Mouse (Mus musculus) small intestine, adult 2 months (tissue): ENCODE measurements around the gene Mmp21. TPM values are rescaled to one million over a fixed set of nuclear protein-coding genes. Genes with fewer than 3 reads are reported as not detected.

Experiments
- H3K27ac ChIP-seq: fragments of 200-500 bp; 2 replicates; pipeline ENCODE4 v1.5.1; 2012; ENCODE audit warnings: low read depth, low read length, control low read depth, inconsistent platforms; ENCODE audit not compliant: insufficient read depth
- H3K27me3 ChIP-seq: fragments of 200-500 bp; 2 replicates; pipeline ENCODE4 v1.6.1; 2012; ENCODE audit warnings: mild to moderate bottlenecking, moderate library complexity, low read length, inconsistent platforms; ENCODE audit not compliant: control insufficient read depth, insufficient read depth
- H3K36me3 ChIP-seq: fragments of 200-500 bp; 2 replicates; pipeline ENCODE4 v1.6.1; 2012; ENCODE audit warnings: mild to moderate bottlenecking, low read length, control low read depth, inconsistent platforms; ENCODE audit not compliant: control insufficient read depth, insufficient read depth
- H3K4me1 ChIP-seq: fragments of 200-500 bp; 2 replicates; pipeline ENCODE4 v1.6.1; 2012; ENCODE audit warnings: low read length, inconsistent platforms, mixed read lengths; ENCODE audit not compliant: control insufficient read depth, insufficient read depth, insufficient read length
- H3K4me3 ChIP-seq: fragments of 200-500 bp; 2 replicates; pipeline ENCODE4 v1.5.1; 2012; ENCODE audit warnings: low read depth, mild to moderate bottlenecking, control low read depth, inconsistent platforms, low read length, moderate library complexity
- CTCF ChIP-seq: fragments of 200-500 bp; IDR thresholded peaks from 2 replicates; pipeline ENCODE4 v1.5.1; 2012; ENCODE audit warnings: low read depth, mild to moderate bottlenecking, control low read depth, inconsistent platforms, low read length, moderate library complexity, mixed read lengths; ENCODE audit not compliant: insufficient replicate concordance, insufficient read length; ENCODE audit errors: extremely low read depth
- POLR2A ChIP-seq: fragments of 200-500 bp; IDR thresholded peaks from 2 replicates; pipeline ENCODE4 v1.6.1; 2012; ENCODE audit warnings: low read depth, mild to moderate bottlenecking, control low read depth, inconsistent platforms, low read length, moderate library complexity
- WGBS: fragments of 180-500 bp; shearing (Covaris S2); methylation state at CpG from one replicate; pipeline ENCODE4 v1.1.7; 2018; 5-methylcytosine and 5-hydroxymethylcytosine counted together
- polyA plus RNA-seq: library from polyadenylated mRNA; depleted of rRNA; stranded (reverse); fragments of >200 nt; gene quantifications from 2 replicates; pipeline ENCODE4 v1.2.3, GENCODE M21; 2012; rRNA removed

Mmp21 gene
- polyA plus RNA-seq, result not detected in 2 replicates

GRCm38 (mm10) chr7:133679961-133680360 lies at the start of gene Mmp21:
Gene Mmp21 (minus strand): TSS chr7:133680061.
- H3K4me1 ChIP-seq, result no peaks in the 10 kb centered on the region
- TF ChIP-seq CTCF (no peak), POLR2A (no peak)
- no peaks in the 10 kb centered on the region for H3K27me3 ChIP-seq
- no peak within 1 kb of the TSS for H3K4me3 ChIP-seq
- H3K36me3 ChIP-seq, result no peaks in the 10 kb centered on the region
- H3K27ac ChIP-seq, result no peak within 1 kb of the TSS
- WGBS, result 92% methylated on average over 3 of the region's 3 CpGs

DNA sequence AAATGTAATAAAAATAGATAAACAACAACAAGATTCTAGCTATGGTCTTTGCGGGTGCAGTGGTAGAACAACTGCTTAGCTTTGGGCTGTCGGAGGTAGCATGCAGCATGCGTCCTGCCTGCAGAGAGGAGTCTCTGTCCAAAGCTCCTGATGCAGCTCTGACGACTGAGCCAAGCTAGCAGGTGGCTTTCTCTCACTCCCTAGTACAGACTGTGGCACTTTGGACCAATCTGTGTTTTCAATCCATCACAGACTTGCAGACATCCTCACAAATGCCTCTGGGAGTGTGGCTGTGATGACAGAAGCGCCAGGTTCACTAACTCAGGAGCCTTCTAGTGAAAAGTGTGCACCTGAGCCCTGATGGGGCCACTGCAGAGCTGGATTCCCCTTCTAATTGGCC lies 49.5 kb upstream of the Mmp21 start:
- TF ChIP-seq POLR2A, result no peak
- no peak for TF ChIP-seq CTCF

GRCm38 (mm10) chr7:133727027-133727426 lies 47.2 kb upstream of the Mmp21 start:
- no peaks in the 10 kb centered on the region for H3K27me3 ChIP-seq
- H3K4me1 ChIP-seq, result peaks cover 3% of the 10 kb centered on the region; the same call in 1 of the 2 replicates
- H3K36me3 ChIP-seq, result peaks cover 35% of the 10 kb centered on the region
- no peak overlapping the region for H3K4me3 ChIP-seq
- no peak for TF ChIP-seq POLR2A
- TF ChIP-seq CTCF, result no peak
- H3K27ac ChIP-seq, result no peak overlapping the region
- WGBS, result 77% methylated on average over 6 of the region's 6 CpGs

More for the DNA sequence above, 49.5 kb upstream of the Mmp21 start:
- peaks cover 28% of the 10 kb centered on the region for H3K36me3 ChIP-seq
- WGBS, result 90% methylated on average over 5 of the region's 5 CpGs
- no peak overlapping the region for H3K4me3 ChIP-seq
- no peaks in the 10 kb centered on the region for H3K27me3 ChIP-seq
- H3K4me1 ChIP-seq, result peaks cover 3% of the 10 kb centered on the region; the same call in 1 of the 2 replicates
- H3K27ac ChIP-seq, result no peak overlapping the region

GRCm38 (mm10) chr7:133725571-133725970 lies 45.7 kb upstream of the Mmp21 start:
- Histone ChIP-seq H3K4me1 (peaks cover 3% of the 10 kb centered on the region; the same call in 1 of the 2 replicates), H3K36me3 (peaks cover 41% of the 10 kb centered on the region), H3K4me3 (no peak overlapping the region), H3K27me3 (no peaks in the 10 kb centered on the region), H3K27ac (no peak overlapping the region)
- TF ChIP-seq POLR2A, result no peak
- no peak for TF ChIP-seq CTCF
- WGBS, result 60% methylated on average over 10 of the region's 10 CpGs

- WGBS, result 83% methylated on average over 10 of the region's 10 CpGs
- no peak overlapping the region for H3K4me3 ChIP-seq
- H3K27me3 ChIP-seq, result no peaks in the 10 kb centered on the region
- H3K36me3 ChIP-seq, result peaks cover 47% of the 10 kb centered on the region
- H3K4me1 ChIP-seq, result peaks cover 3% of the 10 kb centered on the region; the same call in 1 of the 2 replicates
- H3K27ac ChIP-seq, result no peak overlapping the region
- no peak for TF ChIP-seq POLR2A
Observed at GRCm38 (mm10) chr7:133724844-133725243, 45.0 kb upstream of the Mmp21 start.

GRCm38 (mm10) chr7:133720616-133721015 lies 40.8 kb upstream of the Mmp21 start:
- Histone ChIP-seq H3K27ac (no peak overlapping the region), H3K4me1 (no peaks in the 10 kb centered on the region), H3K36me3 (peaks cover 75% of the 10 kb centered on the region), H3K27me3 (no peaks in the 10 kb centered on the region), H3K4me3 (no peak overlapping the region)
- TF ChIP-seq POLR2A, result no peak
- TF ChIP-seq CTCF, result no peak
- 88% methylated on average over 11 of the region's 11 CpGs for WGBS

GRCm38 (mm10) chr7:133718580-133718979 lies 38.7 kb upstream of the Mmp21 start:
- H3K27me3 ChIP-seq, result no peaks in the 10 kb centered on the region
- no peaks in the 10 kb centered on the region for H3K4me1 ChIP-seq
- no peak overlapping the region for H3K27ac ChIP-seq
- no peak overlapping the region for H3K4me3 ChIP-seq
- TF ChIP-seq CTCF (no peak), POLR2A (no peak)
- H3K36me3 ChIP-seq, result peaks cover 76% of the 10 kb centered on the region
- 98% methylated on average over 1 of the region's 1 CpGs for WGBS
